Mouse (Mus musculus): ENCODE data around the gene Dock10. TPM values are rescaled to one million over a fixed set of nuclear protein-coding genes. Genes with fewer than 3 reads are reported as not detected.
A peak's percentile ranks its signal among the peaks of the same experiment; 100 is the strongest.

Gene Dock10
- polyA plus RNA-seq (2015; fragmentation: Nextera tagmentation; extraction: Ambion mirVana), result 5.5 and 5.7 TPM in 2 replicates

DNA sequence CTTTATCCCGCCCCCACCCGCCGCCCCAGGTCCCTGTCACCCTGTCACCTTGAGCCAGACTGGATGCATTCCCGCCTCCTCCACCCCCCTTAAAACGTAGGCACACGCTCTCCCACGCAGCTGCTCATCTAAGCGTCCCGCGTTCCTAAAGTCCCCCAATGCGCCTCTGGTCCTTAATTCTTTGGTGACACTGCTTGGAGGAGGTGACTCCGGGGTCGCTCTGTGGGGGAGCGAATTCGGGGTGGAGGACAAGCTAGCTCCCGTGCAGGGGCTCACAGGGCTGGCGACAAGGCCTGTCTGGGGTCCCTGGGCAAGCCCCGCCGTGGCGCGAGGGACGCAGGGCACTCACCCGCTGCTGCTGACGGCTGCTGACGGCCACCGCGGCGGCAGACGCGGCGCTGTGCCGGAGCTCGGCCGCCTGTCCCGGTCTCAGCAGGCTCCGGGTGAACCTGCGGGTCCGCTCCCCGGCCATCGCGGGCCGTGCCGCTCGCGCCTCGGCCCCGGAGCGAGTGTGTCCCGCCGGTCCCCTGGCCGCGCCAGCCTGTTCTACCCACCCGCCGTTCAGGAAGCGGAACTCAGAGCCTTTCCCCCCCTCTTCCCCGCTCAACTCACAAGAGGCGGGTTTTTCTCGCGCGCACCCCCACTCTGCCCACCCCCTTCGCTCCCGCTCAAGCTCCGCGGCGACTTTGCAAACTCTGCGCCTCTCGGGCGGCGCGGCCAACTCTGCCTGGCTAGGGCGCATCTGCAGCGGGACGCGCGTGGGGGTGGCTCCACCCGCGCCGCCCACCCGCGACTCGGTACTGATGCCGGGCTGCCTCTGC is at the start of gene Dock10:
Gene Dock10 (minus strand): TSS at position 551 of the 821 bp plus-strand sequence.
- under 1% methylated on average over 80 of the region's 82 CpGs for WGBS
- Histone ChIP-seq H3K9me3 (no peaks in the 10 kb centered on the region), H3K27ac (replicated peaks) (peak within 1 kb of the TSS; percentile 68), H3K27me3 (no peaks in the 10 kb centered on the region), H3K4me2 (peak within 1 kb of the TSS; percentile 92), H3K9ac (peak within 1 kb of the TSS; percentile 67), H3K4me1 (replicated peaks) (peaks cover 19% of the 10 kb centered on the region), H3K36me3 (no peaks in the 10 kb centered on the region), H3K4me3 (peak within 1 kb of the TSS; percentile 59)
- ATAC-seq (ENCODE audit: low FRiP score, low read depth), result peak; percentile 82

DNA sequence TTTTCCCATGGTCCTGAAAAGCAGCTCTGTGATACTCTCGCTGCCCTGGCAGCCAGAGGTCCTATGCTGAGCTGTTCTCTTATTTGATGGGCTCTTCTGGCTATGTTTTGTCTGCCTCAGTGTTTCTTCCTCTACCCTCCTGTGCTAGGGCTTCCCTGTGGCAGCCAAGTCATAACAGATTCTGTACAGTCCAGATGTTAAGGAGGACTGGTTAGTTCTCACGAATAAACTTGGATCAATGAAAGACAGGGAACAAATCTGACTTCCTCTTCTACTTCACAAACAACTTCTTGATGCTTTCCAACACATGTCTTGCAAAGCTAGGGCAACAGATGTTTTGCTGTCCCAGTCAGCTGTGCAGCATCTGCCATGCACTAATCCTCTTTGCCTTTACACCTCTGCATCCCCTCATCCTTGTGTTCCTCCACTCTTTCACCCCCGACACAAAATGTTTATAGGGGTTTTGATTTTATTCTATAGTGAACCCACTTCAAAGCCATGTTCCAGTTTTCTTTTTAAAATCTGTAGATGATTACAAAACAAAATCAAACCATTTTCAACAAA is 48.6 kb upstream of the Dock10 start:
- no peak for ATAC-seq (ENCODE audit: low FRiP score, low read depth)
- 83% methylated on average over 3 of the region's 3 CpGs for WGBS
- no peak overlapping the region for H3K4me3 ChIP-seq
- no peaks in the 10 kb centered on the region for H3K9me3 ChIP-seq
- no peaks in the 10 kb centered on the region for H3K27me3 ChIP-seq
- H3K36me3 ChIP-seq, result no peaks in the 10 kb centered on the region
- no peak overlapping the region for H3K4me2 ChIP-seq
- H3K9ac ChIP-seq, result no peak overlapping the region
- no peaks in the 10 kb centered on the region for H3K4me1 ChIP-seq (replicated peaks)
- no peak overlapping the region for H3K27ac ChIP-seq (replicated peaks)

DNA sequence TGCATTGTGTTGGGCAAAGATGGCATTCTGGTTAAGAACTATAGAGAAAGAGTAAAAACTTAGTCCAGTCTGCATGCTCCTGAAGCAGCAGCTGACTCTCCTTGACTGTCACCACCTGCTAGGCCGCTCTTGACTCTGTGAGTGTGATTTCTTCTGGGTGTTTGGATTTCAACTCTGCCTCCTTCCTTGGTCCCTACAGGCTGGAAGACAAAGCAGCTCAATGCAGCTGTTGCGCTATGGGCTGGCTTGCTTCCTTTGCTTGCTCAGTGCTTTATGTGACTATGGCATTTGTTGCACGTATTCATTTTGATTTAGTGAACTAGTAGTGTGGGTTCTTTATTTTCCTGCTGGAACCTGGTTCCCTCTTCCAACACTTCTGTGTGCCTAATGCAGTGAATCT is 43.7 kb upstream of the Dock10 start:
- Histone ChIP-seq H3K27me3 (no peaks in the 10 kb centered on the region), H3K9me3 (no peaks in the 10 kb centered on the region), H3K4me2 (no peak overlapping the region), H3K27ac (replicated peaks) (no peak overlapping the region), H3K36me3 (no peaks in the 10 kb centered on the region), H3K9ac (no peak overlapping the region), H3K4me1 (replicated peaks) (no peaks in the 10 kb centered on the region), H3K4me3 (no peak overlapping the region)
- ATAC-seq (ENCODE audit: low FRiP score, low read depth), result no peak
- 70% methylated on average over 3 of the region's 3 CpGs for whole genome bisulfite sequencing

DNA sequence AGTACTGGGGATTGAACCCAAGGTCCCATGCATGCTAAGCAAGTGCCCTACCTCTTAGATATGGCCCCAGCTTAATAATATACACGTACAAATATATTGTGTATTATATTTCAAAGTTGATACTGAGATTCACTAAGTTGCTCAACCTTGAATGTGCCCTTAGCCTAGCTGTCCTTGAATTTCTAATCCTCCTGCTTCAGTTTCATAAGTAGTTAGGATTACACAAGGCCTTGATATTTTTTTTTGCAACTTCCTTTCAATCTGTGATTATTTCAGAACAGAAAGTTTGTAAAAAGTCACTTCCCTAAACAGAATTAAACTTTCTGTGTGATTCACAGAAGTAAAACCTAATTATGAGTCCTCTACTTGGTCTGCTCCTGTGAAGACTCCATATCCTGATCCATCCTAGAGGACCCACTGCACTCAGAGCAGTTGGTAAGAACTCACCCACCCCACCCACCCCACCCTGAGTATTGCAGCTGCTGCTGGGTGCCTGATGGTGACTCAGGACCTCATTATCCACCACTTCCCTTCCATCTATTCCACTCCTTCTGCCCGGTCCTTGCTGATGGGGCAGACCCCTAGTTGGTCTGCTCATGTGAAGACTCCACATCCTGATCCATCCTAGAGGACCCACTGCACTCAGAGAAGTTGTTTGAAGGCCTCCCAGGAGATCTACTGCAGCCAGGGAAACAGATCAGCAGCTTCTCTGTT is 26.9 kb upstream of the Dock10 start:
- Histone ChIP-seq H3K27ac (replicated peaks) (no peak overlapping the region), H3K4me3 (no peak overlapping the region), H3K36me3 (no peaks in the 10 kb centered on the region), H3K4me1 (replicated peaks) (no peaks in the 10 kb centered on the region), H3K9ac (no peak overlapping the region), H3K9me3 (no peaks in the 10 kb centered on the region), H3K27me3 (no peaks in the 10 kb centered on the region), H3K4me2 (no peak overlapping the region)
- ATAC-seq (ENCODE audit: low FRiP score, low read depth), result no peak
- 93% methylated on average over 2 of the region's 2 CpGs for WGBS

GRCm38 (mm10) chr1:80784155-80784554 is 25.8 kb upstream of the Dock10 start:
- H3K4me2 ChIP-seq, result no peak overlapping the region
- H3K27me3 ChIP-seq, result no peaks in the 10 kb centered on the region
- H3K9ac ChIP-seq, result no peak overlapping the region
- WGBS, result 79% methylated on average over 3 of the region's 3 CpGs
- H3K36me3 ChIP-seq, result no peaks in the 10 kb centered on the region
- no peak overlapping the region for H3K27ac ChIP-seq (replicated peaks)
- H3K9me3 ChIP-seq, result no peaks in the 10 kb centered on the region
- no peaks in the 10 kb centered on the region for H3K4me1 ChIP-seq (replicated peaks)
- H3K4me3 ChIP-seq, result no peak overlapping the region
- no peak for ATAC-seq (ENCODE audit: low FRiP score, low read depth)

DNA sequence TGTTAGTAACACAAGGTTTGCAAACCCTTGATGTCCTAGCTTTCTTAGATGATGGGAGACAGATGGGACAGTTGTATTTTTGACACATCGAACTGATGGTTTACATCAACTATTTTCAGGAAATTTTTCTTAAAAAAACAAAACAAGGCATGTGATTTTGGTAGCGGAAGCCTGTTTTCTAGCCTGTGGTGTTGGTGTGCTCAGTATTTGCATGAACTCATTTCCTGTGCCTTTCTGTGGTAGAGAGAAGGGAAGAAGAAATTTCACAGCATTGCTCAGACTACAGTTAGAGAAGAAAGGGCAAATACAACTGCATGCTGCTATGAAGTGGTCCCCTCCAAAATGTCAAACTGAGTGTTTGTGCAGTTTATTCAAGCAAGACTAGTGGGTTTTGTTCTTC is 7.2 kb upstream of the Dock10 start:
- ATAC-seq (ENCODE audit: low FRiP score, low read depth), result no peak

GRCm38 (mm10) chr1:80763042-80763950 is 5.0 kb upstream of the Dock10 start:
- Histone ChIP-seq H3K36me3 (no peaks in the 10 kb centered on the region), H3K27me3 (no peaks in the 10 kb centered on the region), H3K4me3 (no peak overlapping the region), H3K4me1 (replicated peaks) (0 out of 2 replicates have a peak, but pooled peaks cover 4% of the 10 kb centered on the region), H3K4me2 (no peak overlapping the region), H3K9me3 (no peaks in the 10 kb centered on the region), H3K27ac (replicated peaks) (no peak overlapping the region), H3K9ac (no peak overlapping the region)
- WGBS, result 70% methylated on average over 4 of the region's 4 CpGs
- no peak for ATAC-seq (ENCODE audit: low FRiP score, low read depth)

More for the DNA sequence above, 7.2 kb upstream of the Dock10 start:
- Histone ChIP-seq H3K27ac (replicated peaks) (no peak overlapping the region), H3K4me2 (no peak overlapping the region), H3K9me3 (no peaks in the 10 kb centered on the region), H3K4me1 (replicated peaks) (no peaks in the 10 kb centered on the region), H3K4me3 (no peak overlapping the region), H3K9ac (no peak overlapping the region), H3K36me3 (no peaks in the 10 kb centered on the region), H3K27me3 (no peaks in the 10 kb centered on the region)
- WGBS, result 89% methylated on average over 2 of the region's 2 CpGs

GRCm38 (mm10) chr1:80758798-80759184 is 464 bp upstream of the Dock10 start:
- peaks cover 19% of the 10 kb centered on the region for H3K4me1 ChIP-seq (replicated peaks)
- H3K4me2 ChIP-seq, result peak overlapping the region; percentile 92
- no peaks in the 10 kb centered on the region for H3K9me3 ChIP-seq
- 0 out of 2 replicates have a peak overlapping the region, but pooled peaks have one; percentile 68 for H3K27ac ChIP-seq (replicated peaks)
- H3K36me3 ChIP-seq, result no peaks in the 10 kb centered on the region
- 12% methylated on average over 6 of the region's 6 CpGs for WGBS
- peak overlapping the region; percentile 67 for H3K9ac ChIP-seq
- ATAC-seq (ENCODE audit: low FRiP score, low read depth), result no peak; the same call in 1 of the 2 replicates
- H3K4me3 ChIP-seq, result peak overlapping the region; percentile 59
- H3K27me3 ChIP-seq, result no peaks in the 10 kb centered on the region

GRCm38 (mm10) chr1:80757650-80757976 is 714 bp downstream of the Dock10 start:
- Histone ChIP-seq H3K9me3 (no peaks in the 10 kb centered on the region), H3K4me1 (replicated peaks) (peaks cover 19% of the 10 kb centered on the region), H3K27me3 (no peaks in the 10 kb centered on the region), H3K9ac (peak overlapping the region; percentile 67), H3K4me3 (peak overlapping the region; percentile 59), H3K36me3 (no peaks in the 10 kb centered on the region), H3K4me2 (peak overlapping the region; percentile 92), H3K27ac (replicated peaks) (peak overlapping the region; percentile 68)
- ATAC-seq (ENCODE audit: low FRiP score, low read depth), result peak; percentile 36
- 0% methylated on average over 6 of the region's 6 CpGs for WGBS

DNA sequence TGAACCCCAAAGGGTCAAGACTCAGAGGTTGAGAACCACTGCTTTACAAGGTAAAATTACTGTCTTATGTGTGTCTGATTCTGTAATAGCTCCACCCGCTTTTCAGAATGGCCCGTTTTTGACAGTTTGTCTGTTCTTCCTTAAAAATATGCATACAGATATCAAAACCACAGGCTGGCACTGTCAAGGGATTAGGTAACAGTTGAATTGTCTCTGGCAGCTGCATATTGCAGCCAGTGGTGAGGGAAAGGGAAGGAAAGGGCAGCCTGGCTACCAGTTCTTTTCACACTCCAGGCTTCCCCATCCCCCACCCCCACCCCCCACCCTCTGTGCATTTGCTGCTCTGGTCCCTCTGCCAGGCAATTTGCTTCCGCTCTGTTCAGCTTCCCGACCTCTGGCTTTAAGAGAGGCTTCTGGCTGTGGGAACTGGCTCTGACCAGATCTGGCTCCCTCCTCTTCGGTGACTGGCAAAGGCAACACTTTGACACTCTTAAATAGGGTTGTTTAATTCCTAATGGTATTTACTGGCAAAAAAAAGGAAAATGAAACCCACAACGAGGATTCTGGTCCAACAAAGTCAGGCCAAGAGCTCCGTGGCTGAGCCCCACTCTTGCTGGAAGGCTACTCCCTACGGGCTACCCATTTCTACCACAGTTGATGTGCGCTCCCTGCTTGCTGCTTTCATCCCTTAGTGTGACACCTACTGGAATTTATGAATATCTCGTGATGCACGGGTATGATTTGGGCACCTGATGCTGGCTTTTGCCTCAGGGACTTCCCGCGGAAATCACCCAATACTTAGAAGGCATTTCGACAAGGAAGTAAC is 1.3 kb downstream of the Dock10 start:
- Histone ChIP-seq H3K27me3 (no peaks in the 10 kb centered on the region), H3K9ac (peak overlapping the region; percentile 67), H3K9me3 (no peaks in the 10 kb centered on the region), H3K4me3 (peak overlapping the region; percentile 59), H3K4me2 (peak overlapping the region; percentile 92), H3K27ac (replicated peaks) (peak overlapping the region; percentile 68), H3K4me1 (replicated peaks) (peaks cover 19% of the 10 kb centered on the region), H3K36me3 (no peaks in the 10 kb centered on the region)
- peak; percentile 75 for ATAC-seq (ENCODE audit: low FRiP score, low read depth)
- WGBS, result 6% methylated on average over 14 of the region's 14 CpGs

DNA sequence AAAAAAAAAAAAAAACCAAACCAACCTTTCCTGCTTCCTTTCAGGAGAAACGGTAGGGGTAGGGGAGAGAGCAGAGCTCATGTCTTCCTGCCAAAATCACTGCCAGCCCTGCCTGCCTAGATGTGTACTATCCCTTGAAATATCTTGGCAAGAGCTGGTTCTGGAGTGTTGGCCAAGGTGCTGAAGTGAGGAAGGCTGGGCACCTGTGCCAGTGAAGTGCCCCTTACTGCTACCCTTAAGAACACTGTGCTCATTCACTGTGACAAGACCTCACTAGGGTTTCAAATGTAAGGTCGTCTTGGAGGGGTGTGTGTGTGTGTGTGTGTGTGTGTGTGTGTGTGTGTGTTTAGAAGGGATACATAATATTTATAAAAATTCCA is 2.3 kb downstream of the Dock10 start:
- no peak for ATAC-seq (ENCODE audit: low FRiP score, low read depth)
- Histone ChIP-seq H3K4me3 (no peak overlapping the region), H3K27me3 (no peaks in the 10 kb centered on the region), H3K36me3 (no peaks in the 10 kb centered on the region), H3K27ac (replicated peaks) (no peak overlapping the region), H3K4me2 (no peak overlapping the region), H3K9me3 (no peaks in the 10 kb centered on the region), H3K4me1 (replicated peaks) (peaks cover 19% of the 10 kb centered on the region), H3K9ac (no peak overlapping the region)
- 31% methylated on average over 2 of the region's 2 CpGs for WGBS
